Mouse (Mus musculus) midbrain, postnatal 0 days (tissue): Measurements from ENCODE around the gene Cdhr1. TPM values are rescaled to one million over a fixed set of nuclear protein-coding genes. Genes with fewer than 3 reads are reported as not detected.

Experiments used
- ATAC-seq: fragments of 200-750 bp; cut with Nextera tagmentation; 2 replicates; pipeline ENCODE4 v1.8.0; 2017; ENCODE audit warnings: moderate number of reproducible peaks, mild to moderate bottlenecking, moderate TSS enrichment, moderate library complexity; ENCODE audit not compliant: low FRiP score
- DNase-seq: peaks from one replicate; pipeline ENCODE4 v3.0.0-alpha.2; 2015; ENCODE audit warnings: low spot score
- H3K27ac ChIP-seq: fragments of 300-500 bp; sonication (generic); 2 replicates; pipeline ENCODE4 v1.5.1; 2014; ENCODE audit warnings: low read depth, mild to moderate bottlenecking, low read length, mixed read lengths
- H3K27me3 ChIP-seq: fragments of 300-500 bp; sonication (generic); 2 replicates; pipeline ENCODE4 v1.6.1; 2014; ENCODE audit warnings: low read length, control low read depth, mixed read lengths; ENCODE audit not compliant: insufficient read depth
- H3K36me3 ChIP-seq: fragments of 300-500 bp; sonication (generic); 2 replicates; pipeline ENCODE4 v1.6.1; 2014; ENCODE audit warnings: low read length, control low read depth, mixed read lengths; ENCODE audit not compliant: insufficient read depth
- H3K4me1 ChIP-seq: fragments of 300-500 bp; sonication (generic); 2 replicates; pipeline ENCODE4 v1.6.1; 2014; ENCODE audit warnings: mild to moderate bottlenecking, control low read depth, antibody characterized with exemption, low read length, mixed read lengths; ENCODE audit not compliant: insufficient read depth
- H3K4me2 ChIP-seq: fragments of 300-500 bp; sonication (generic); 2 replicates; pipeline ENCODE4 v1.6.1; 2014; ENCODE audit warnings: low read depth, mild to moderate bottlenecking, low read length, mixed read lengths; ENCODE audit not compliant: poor library complexity, severe bottlenecking
- H3K4me3 ChIP-seq: fragments of 300-500 bp; sonication (generic); 2 replicates; pipeline ENCODE4 v1.5.1; 2014; ENCODE audit warnings: low read depth, mild to moderate bottlenecking, low read length, moderate library complexity
- H3K9ac ChIP-seq: fragments of 300-500 bp; sonication (generic); replicated peaks from 2 replicates; pipeline ENCODE4 v1.6.1; 2014; ENCODE audit warnings: mild to moderate bottlenecking, low read length, moderate library complexity, mixed read lengths; ENCODE audit not compliant: poor library complexity, severe bottlenecking
- H3K9me3 ChIP-seq: fragments of 300-500 bp; sonication (generic); 2 replicates; pipeline ENCODE4 v1.6.1; 2016; ENCODE audit warnings: low read length, control low read depth
- CTCF ChIP-seq: IDR thresholded peaks from 2 replicates; pipeline ENCODE4 v1.5.1; 2016; ENCODE audit warnings: antibody characterized with exemption, mild to moderate bottlenecking
- WGBS: fragments of 180-500 bp; shearing (Covaris S2); extraction: QIAGEN DNeasy Blood & Tissue Kit; methylation state at CpG from one replicate; pipeline ENCODE4 v1.1.7; 2014; 5-methylcytosine and 5-hydroxymethylcytosine counted together
- polyA plus RNA-seq: library from polyadenylated mRNA; unstranded; fragments of >200 nt; fragmentation: Nextera tagmentation; extraction: Ambion mirVana; gene quantifications from 2 replicates; pipeline ENCODE4 v1.2.1, GENCODE M21; 2015
- total RNA-seq: library from RNA; depleted of rRNA; stranded (reverse); fragments of >200 nt; gene quantifications from 2 replicates; pipeline ENCODE4 v1.2.3, GENCODE M21; 2014

Cdhr1 gene
- total and polyA plus RNA-seq, 2 experiments from 2014 or later, result 6.7 to 7.4 TPM

- H3K9me3 ChIP-seq, result no peaks in the 10 kb centered on the region
- H3K9ac ChIP-seq, result no peak overlapping the region
- H3K4me3 ChIP-seq, result no peak overlapping the region
- ATAC-seq (no peak), DNase-seq (peak; percentile 44)
- no peak for TF ChIP-seq CTCF
- no peak overlapping the region for H3K27ac ChIP-seq
- H3K36me3 ChIP-seq, result no peaks in the 10 kb centered on the region
- 87% methylated on average over 2 of the region's 2 CpGs for WGBS
- H3K27me3 ChIP-seq, result no peaks in the 10 kb centered on the region
- H3K4me2 ChIP-seq, result no peak overlapping the region
- H3K4me1 ChIP-seq, result no peaks in the 10 kb centered on the region
These were observed 12.3 kb upstream of the Cdhr1 start for GRCm38 (mm10) chr14:37110456-37110855.

- Histone ChIP-seq H3K27me3 (no peaks in the 10 kb centered on the region), H3K27ac (no peak overlapping the region), H3K4me3 (no peak overlapping the region), H3K4me2 (no peak overlapping the region), H3K36me3 (no peaks in the 10 kb centered on the region), H3K9ac (no peak overlapping the region), H3K4me1 (no peaks in the 10 kb centered on the region), H3K9me3 (no peaks in the 10 kb centered on the region)
- ATAC-seq, result no peak
- WGBS, result 77% methylated on average over 9 of the region's 9 CpGs
- TF ChIP-seq CTCF, result no peak
- DNase-seq, result no peak
These were observed 11.8 kb upstream of the Cdhr1 start for GRCm38 (mm10) chr14:37109975-37110374.

DNA sequence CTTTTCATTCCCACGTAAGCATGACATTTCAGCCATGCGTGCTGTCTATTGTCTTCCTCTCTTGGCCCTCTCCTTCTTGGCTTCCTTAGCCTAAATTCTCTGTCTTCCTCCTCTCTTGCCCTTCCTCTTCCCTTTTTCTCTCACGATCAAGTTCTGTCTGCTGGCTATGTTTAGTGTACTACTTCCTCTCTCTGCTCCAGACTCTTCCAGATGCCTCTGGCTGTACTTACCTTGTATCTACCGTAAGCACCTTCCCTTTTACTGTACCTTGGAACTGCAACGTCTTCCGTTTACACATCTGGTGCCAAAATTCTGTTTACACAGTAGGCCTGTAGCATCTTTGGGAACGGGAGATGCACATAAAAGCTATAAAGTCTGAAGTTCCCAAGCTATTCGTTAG lies 11.3 kb upstream of the Cdhr1 start:
- Histone ChIP-seq H3K27me3 (no peaks in the 10 kb centered on the region), H3K4me2 (no peak overlapping the region), H3K9ac (no peak overlapping the region), H3K4me3 (no peak overlapping the region), H3K36me3 (no peaks in the 10 kb centered on the region), H3K27ac (no peak overlapping the region), H3K9me3 (no peaks in the 10 kb centered on the region), H3K4me1 (no peaks in the 10 kb centered on the region)
- WGBS, result 89% methylated on average over 8 of the region's 8 CpGs
- DNase-seq (no peak), ATAC-seq (no peak)
- no peak for TF ChIP-seq CTCF

DNA sequence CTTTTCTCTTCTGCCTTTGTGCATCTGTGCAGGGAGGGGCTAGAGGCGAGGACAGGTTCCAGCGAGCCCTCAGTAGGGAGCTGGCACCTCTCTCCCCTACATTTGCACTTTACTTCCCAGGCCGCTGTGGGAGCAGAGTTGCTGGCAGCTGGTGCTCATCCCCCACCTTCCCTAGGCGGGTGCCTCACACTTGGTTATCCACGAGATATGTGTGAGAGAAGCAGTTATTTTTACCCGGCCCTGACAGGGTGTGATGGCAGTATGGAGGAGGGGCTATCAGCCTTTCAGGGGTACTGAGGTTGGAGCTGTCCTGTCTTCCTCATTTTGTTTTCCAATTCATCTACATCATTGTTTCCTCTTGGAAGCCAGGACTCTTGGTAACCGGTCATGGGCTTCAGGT lies 7.7 kb upstream of the Cdhr1 start:
- no peak overlapping the region for H3K27ac ChIP-seq
- no peaks in the 10 kb centered on the region for H3K9me3 ChIP-seq
- TF ChIP-seq CTCF, result no peak
- no peak overlapping the region for H3K9ac ChIP-seq
- no peak overlapping the region for H3K4me3 ChIP-seq
- H3K36me3 ChIP-seq, result no peaks in the 10 kb centered on the region
- DNase-seq (no peak), ATAC-seq (no peak)
- 46% methylated on average over 7 of the region's 7 CpGs for WGBS
- no peaks in the 10 kb centered on the region for H3K4me1 ChIP-seq
- no peaks in the 10 kb centered on the region for H3K27me3 ChIP-seq
- H3K4me2 ChIP-seq, result no peak overlapping the region

DNA sequence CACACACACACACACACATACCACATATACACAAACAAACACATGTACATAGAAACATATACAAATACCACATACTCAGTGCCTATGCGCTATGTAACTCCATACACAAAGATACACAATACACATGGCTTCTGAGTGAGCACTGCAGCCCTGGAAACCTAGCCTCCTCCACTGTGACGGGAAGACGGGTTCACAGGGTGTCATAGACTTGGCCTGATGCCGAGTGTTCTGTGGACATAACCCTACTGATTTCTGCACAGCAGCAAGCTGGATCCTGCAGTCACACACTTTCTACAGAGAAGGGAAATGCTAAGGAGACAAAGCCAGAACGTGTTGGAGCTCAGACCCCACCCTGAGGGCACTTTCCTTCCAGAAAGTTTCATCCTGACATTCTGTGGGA lies 6.6 kb upstream of the Cdhr1 start:
- Histone ChIP-seq H3K9me3 (no peaks in the 10 kb centered on the region), H3K4me1 (no peaks in the 10 kb centered on the region), H3K4me2 (no peak overlapping the region), H3K27me3 (no peaks in the 10 kb centered on the region), H3K36me3 (no peaks in the 10 kb centered on the region), H3K27ac (no peak overlapping the region), H3K4me3 (no peak overlapping the region), H3K9ac (no peak overlapping the region)
- TF ChIP-seq CTCF, result no peak
- no peak for ATAC-seq
- peak; percentile 24 for DNase-seq
- 65% methylated on average over 5 of the region's 5 CpGs for WGBS

DNA sequence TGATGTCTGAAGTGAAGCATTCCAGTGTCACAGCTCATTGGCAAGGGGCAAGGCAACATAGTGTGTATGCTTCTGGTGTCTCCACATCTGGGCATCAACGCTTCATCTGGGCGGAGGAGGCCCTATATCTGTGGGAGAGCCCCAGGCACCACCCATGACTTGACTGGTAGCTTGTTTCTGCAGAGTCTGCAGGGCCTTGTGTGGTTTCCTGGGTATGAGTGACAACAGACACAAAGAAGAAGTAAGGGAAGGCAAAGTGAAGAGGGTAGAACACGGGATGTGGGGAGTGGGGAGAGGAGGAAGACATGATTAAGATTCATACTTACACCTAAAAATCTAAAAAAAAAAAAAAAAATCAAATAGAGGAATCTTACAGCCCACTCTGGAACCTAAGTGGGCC lies 4.3 kb upstream of the Cdhr1 start:
- no peaks in the 10 kb centered on the region for H3K27me3 ChIP-seq
- no peak overlapping the region for H3K9ac ChIP-seq
- no peaks in the 10 kb centered on the region; the same call in 1 of the 2 replicates for H3K4me1 ChIP-seq
- TF ChIP-seq CTCF, result no peak
- no peak overlapping the region for H3K4me2 ChIP-seq
- H3K27ac ChIP-seq, result no peak overlapping the region
- H3K9me3 ChIP-seq, result no peaks in the 10 kb centered on the region
- no peak overlapping the region for H3K4me3 ChIP-seq
- no peak for ATAC-seq
- 83% methylated on average over 3 of the region's 3 CpGs for WGBS
- H3K36me3 ChIP-seq, result no peaks in the 10 kb centered on the region
- no peak for DNase-seq
